Mouse (Mus musculus) thymus, postnatal 14 days (tissue): ENCODE measurements around the gene Ankrd12.
A peak's percentile ranks its signal among the peaks of the same experiment; 100 is the strongest.
"Not testable (repeated sequence)": the region's sequence is repeated elsewhere in the genome, so short reads cannot be mapped to it uniquely, and the experiment has no call there.

Experiments
- DNase-seq: peaks from one replicate; pipeline ENCODE4 v3.0.0; 2021

Ankrd12 gene

GRCm38 (mm10) chr17:66077437-66077850, 555 bp upstream of the Ankrd12 start:
- DNase-seq, result no peak

DNA sequence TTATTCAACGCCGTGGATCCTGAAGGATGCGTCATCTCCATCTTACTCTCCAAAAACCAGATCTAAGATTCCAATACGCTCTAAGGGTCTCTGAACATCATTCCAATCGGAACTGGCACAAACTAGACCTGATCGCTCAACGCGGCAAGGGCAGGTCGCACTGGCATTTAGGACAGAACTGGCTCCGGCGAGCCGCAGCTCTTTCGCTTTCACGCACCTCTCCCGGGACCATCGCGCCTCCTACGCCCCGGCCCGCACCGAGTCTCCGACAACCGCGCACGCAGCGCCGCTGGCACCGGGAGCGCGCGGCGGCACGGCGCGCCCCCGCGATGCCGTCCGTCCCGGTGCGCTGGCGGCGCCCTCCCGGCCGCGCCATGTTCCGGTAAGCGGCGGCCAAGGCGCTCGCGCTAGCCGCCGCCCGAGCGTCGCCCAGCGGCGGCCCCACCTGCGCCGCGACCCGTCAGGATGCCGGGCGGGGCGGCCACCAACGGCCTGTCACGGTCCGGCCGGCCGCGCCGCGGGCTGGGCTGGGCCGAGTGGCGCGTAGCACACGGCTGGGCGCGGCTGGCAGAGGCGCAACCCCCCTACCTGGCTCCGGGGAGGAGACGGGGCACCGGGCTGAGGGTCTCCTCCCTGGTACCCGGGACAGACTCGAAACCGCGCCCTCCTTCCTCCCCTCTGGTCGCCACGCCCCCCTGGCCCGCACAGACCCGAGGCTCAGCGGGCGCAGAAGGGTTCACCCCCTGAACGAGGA, 538 bp downstream of the Ankrd12 start:
- DNase-seq, result peak; percentile 58

DNA sequence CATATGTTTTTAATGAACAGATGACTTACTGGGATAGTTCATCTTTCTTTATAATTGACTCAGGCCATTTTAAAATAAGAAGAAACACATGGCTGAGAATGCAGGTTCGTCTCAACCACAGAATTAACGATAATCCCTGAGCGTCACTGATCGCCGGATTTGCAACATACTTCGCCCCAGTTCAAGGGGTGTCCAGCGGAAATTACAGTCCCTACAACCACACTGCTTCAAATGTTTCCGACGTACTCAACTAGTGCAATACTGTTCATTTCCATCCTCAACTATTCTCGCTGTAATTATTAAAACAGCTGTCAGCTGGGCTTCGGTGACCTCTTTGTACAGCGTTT, 1.1 kb downstream of the Ankrd12 start:
- DNase-seq, result peak; percentile 12

- DNase-seq, result no peak
These were observed 2.9 kb downstream of the Ankrd12 start for GRCm38 (mm10) chr17:66073971-66074370.

GRCm38 (mm10) chr17:66069036-66069435, 7.9 kb downstream of the Ankrd12 start:
- DNase-seq, result not testable (repeated sequence)

- no peak for DNase-seq
These were observed 11.8 kb downstream of the Ankrd12 start for GRCm38 (mm10) chr17:66065115-66065514.

GRCm38 (mm10) chr17:66061241-66061938, 15.5 kb downstream of the Ankrd12 start:
- peak; percentile 8 for DNase-seq

GRCm38 (mm10) chr17:66058160-66058559, 18.7 kb downstream of the Ankrd12 start:
- no peak for DNase-seq

DNA sequence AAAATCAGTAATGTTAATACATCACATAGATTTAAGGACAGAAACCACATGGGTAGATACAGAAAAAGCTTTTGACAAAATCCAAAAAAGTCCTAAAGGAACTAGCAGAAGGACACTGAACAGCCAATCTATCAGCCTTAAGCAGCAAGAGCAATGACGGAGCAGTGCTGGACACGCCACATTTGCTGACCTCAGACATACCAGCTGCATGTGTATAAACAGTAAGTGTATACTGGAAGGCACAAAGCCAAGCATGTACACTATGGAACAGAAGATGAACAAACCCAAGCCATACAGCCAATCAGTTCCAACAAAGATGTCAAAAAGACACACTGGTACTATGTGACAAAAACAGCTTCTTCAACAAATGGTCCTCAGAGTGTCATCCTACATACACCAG, 19.7 kb downstream of the Ankrd12 start:
- no peak for DNase-seq

- no peak for DNase-seq
These were observed 23.5 kb downstream of the Ankrd12 start for GRCm38 (mm10) chr17:66053349-66053748.

DNA sequence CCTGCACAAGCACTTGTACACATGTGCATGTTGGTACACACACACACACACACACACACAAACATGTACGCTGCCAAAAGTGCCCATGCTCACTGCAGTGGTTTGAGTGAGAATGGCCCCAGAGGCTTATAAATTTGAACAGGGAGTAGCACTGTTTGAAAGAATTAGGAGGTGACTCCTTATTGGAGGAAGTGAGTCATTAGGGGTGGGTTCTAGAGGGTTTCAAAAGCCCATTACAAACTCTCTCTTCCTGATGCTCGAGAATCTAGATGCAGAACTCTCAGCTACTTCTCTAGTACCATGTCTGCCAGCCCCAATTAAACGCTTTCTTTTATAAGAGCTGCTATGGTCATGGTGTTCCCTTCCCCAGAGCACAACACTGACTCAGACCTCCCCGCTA, 28.1 kb downstream of the Ankrd12 start:
- no peak for DNase-seq

GRCm38 (mm10) chr17:66048199-66048598, 28.7 kb downstream of the Ankrd12 start:
- DNase-seq, result no peak

DNA sequence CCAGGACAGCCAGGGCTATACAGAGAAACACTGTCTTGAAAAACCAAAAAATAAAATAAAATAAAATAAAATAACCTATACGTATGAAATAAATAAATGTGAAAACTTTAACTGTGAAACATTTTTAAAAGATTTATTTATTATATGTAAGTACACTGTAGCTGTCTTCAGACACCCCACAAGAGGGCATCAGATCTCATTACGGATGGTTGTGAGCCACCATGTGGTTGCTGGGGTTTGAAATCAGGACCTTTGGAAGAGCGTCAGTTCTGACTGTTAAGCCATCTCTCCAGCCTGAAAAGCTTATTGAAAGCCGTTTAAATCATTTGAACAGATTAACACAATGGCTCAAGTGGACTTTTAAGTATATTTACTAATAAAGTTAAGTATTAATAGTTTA, 33.2 kb downstream of the Ankrd12 start:
- not testable (repeated sequence) for DNase-seq

GRCm38 (mm10) chr17:66041020-66041419, 35.9 kb downstream of the Ankrd12 start:
- no peak for DNase-seq

GRCm38 (mm10) chr17:66033239-66033638, 43.6 kb downstream of the Ankrd12 start:
- DNase-seq, result no peak

GRCm38 (mm10) chr17:66031991-66032390, 44.9 kb downstream of the Ankrd12 start:
- no peak for DNase-seq

GRCm38 (mm10) chr17:66024211-66024610, 52.7 kb downstream of the Ankrd12 start:
- DNase-seq, result no peak

- DNase-seq, result no peak
These were observed 65.1 kb downstream of the Ankrd12 start for GRCm38 (mm10) chr17:66011790-66012189.

DNA sequence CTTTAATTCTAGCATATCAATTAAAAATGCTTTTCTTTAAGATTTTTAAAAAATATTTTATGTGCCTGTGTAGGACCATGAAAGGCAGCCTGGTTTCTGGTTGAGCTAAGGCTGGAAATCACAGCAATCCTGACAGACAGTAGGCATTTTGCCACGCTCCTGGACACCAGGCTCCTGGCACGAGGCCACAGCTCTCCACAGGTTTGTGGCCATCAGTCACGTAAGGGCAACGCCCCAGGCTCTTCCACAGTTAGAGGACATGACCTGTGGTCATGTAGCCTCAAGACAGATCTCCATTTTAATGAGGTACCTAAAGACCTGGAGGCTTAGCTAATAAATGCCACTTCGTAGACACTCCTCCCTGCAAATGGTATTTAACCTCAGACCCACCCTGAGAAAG, 69.0 kb downstream of the Ankrd12 start:
- DNase-seq, result no peak

DNA sequence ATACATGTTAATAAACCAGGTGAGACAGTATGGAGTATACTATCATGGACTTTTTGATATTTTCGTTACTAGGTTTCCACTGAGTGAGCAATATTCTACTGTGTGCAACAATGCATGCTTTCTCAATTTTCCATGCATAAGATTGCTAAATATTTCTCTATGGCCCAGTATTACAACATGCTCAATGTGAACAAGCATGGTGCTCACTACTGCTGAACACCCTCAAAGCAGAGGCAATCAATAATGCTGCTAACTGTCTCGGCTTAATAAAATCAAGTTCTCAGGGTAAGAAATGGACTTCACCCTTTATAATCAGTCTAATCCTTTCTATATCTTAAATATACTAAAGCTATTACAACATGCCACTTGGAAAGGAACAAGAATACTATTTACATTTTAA, 69.4 kb downstream of the Ankrd12 start:
- no peak for DNase-seq

DNA sequence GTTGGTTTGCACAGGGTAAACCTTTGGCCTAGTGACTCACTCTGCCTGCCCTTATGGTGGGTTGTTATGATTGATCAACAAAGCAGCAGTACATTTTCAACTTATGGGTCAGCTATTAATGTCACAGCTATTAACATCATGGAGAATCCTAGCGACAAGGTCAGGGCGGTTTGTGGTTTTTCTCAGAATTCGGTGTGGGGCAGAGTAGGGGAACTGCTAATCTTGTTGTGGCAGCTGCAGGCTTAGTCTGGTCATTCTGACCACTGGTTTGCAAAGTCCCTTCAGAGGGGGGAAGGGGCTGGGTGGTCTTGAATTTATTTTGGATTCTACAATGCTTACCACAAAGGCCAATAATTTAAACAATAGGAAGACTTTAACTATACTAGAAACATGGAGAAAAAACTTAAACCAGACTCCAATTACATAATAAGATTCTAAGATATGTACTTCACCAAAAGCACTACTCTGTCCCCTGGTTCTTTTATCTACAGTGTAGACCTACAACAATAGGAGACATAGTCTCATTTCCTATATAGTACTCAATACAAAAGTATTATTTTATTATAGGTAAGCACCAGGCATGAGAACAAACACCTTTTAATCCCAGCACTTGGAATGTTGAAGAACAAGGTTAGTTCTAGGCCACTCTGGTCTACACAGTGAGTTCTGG, 88.6 kb downstream of the Ankrd12 start:
- no peak for DNase-seq

- DNase-seq, result not testable (repeated sequence)
These were observed 100.2 kb downstream of the Ankrd12 start for GRCm38 (mm10) chr17:65976720-65977119.

GRCm38 (mm10) chr17:65967751-65968150, 109.1 kb downstream of the Ankrd12 start:
- DNase-seq, result no peak

DNA sequence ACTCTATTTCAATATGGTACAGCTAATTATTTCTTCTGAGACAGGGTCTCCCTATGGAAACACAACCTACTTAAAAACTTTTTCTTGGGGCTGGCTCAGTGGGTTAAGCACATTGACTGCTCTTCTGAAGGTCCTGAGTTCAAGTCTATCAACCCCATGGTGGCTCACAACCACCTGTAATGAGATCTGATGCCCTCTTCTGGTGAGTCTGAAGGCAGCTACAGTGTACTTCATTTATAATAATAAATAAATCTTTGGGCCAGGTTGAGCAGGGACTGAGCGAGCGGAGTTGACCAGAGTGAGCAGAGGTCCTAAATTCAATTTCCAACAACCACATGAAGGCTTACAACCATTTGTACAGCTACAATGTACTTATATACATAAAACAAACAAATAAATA, 114.6 kb downstream of the Ankrd12 start:
- no peak for DNase-seq
